Mouse (Mus musculus) heart, postnatal 4 days (tissue): ENCODE measurements at regions not wholly inside any gene's neighbourhood (a gene's known extent, or its start where the extent isn't known, plus 50 kb on each side); places are given as distances from the start of the nearest gene placed in this dataset.
"Not testable (repeated sequence)": the region's sequence is repeated elsewhere in the genome, so short reads cannot be mapped to it uniquely, and the experiment has no call there.

ENCODE experiments used
- DNase-seq: peaks from one replicate; pipeline ENCODE4 v3.0.0; 2021

DNA sequence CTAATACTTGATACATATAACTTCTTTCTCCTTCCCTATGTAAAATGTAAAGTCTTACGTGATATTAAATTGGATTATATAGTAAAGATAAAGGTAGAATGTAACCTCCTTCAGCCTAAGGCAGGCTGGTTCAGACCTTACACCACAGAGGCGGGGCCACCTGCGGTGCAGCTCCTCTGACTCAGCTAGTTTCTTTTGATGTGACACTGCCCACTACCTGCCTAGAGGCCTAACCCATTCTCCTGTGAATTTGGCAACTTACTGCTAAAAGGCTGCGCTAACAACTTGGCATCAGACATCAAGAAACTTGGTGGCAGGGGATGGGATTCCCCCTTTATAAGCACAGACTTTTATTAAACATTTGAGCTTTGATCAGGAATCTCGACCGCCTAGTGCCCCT is 74.5 kb downstream of the Aasdhppt start:
- no peak for DNase-seq

DNA sequence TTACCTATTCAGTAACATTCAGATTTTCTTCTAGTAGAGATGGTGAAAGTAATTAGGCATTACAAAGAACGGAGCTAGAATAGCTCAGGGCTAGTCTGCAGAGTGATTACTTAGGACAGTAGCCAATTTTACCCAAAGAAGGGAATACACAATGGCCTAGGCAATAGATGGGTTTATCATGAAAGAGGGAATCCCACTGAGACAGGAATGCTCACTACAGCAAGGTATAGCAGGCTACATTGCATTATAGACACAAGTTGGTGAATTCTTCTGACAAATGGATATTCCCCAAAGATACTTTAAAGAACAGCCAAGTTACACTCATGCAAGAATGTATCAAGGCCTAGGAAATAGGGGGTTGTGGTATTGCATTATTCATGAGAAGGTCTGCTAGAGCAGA is 94.7 kb downstream of the Aasdhppt start:
- not testable (repeated sequence) for DNase-seq

DNA sequence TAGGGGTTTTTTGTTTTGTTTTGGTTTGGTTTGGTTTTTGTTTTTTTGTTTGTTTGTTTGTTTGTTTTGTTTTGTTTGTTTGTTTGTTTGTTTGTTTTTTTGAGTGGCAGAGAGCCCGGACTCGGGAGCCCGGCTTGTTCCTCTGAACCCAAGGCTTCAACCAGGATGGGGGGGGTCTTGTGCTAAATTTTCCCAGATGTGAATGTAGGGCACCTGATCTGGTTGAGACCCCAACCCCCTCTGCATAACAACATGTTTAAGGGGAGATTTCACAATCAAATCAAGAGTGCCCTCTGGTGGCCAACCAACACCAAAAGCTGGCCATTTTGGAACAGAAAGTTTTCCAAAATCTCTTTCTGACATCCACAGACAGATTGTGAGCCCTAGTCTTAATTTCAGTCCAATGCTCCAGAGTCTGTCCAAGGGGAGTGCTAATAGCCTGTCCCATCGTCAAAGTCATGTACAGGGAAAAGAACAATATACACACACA is 99.2 kb downstream of the Aasdhppt start:
- peak; percentile 8 for DNase-seq

DNA sequence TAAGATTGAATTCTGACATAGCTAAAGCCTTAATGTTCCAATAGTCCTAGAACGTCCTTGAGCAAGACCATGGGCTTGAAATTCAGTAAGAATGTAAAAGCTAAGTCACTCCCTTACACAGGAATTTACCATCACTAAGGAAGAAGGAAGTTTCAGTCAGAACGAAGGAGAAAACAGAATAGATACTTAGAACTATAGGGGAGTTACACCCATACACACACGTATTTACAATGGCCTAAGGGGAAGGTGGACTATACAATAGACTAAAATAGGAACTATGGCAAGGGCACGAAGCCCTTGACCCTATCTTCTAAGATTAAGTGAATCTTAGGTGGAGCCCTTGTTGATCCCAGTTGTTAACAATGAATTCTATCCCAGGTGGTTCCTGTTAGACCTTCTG is 116.5 kb downstream of the Aasdhppt start:
- DNase-seq: not testable (repeated sequence)

DNA sequence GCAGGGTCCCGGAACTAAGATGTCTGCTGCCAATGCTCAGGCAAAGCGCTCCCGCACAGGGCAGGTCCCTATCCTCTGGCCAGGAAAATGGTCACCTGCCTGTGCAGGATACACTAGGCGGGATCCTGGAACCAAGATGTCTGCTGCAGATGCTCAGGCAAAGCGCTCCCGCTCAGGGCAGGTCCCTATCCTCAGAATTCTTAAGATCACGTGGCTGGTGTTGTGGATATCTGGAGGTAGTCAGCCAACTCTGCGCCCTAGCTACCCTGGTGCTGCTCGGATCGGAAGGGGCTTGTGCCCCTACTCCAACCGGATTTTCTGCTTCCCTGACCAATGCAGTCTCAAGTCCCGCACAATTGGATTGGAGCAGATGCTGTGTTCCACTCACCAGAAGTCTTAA is 153.3 kb downstream of the Aasdhppt start:
- DNase-seq: not testable (repeated sequence)

DNA sequence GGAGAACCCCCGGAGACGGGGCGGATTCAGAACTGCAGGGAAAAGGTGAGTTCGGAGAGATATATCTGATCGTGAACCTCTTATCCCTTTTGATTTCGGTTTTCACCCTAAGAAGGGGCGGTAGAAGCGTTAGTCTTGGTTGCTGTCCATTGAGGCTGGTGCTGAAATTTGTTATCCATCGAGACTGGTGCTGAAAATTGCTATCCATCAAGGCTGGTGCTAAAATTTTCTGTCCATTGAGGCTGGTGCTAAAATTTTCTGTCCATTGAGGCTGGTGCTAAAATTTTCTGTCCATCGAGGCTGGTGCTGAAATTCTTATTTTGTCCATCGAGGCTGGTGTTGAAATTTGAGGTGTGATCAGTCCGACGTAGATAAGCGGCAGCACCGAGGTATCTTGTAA is 170.4 kb downstream of the Aasdhppt start:
- DNase-seq: peak; percentile 47

DNA sequence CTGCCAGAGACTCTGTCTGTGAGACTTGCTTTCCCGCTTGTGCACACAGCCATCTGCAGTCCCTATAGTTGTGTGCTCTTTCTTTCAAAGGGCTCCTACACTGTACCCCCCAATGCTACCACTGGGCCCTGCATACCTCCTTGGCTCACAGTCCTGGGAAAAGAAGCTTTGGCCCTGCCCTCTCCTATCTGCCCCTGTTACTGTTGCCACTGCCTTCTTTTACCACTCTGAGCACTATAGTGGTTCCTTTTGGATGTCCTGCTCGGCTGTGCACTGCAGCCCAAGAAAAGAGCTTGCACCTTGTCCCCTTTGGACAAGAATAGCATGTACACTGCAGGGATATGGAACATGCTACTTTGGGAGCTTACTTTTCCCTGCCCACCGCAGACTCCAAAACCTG is 216.8 kb downstream of the Aasdhppt start:
- no peak for DNase-seq

DNA sequence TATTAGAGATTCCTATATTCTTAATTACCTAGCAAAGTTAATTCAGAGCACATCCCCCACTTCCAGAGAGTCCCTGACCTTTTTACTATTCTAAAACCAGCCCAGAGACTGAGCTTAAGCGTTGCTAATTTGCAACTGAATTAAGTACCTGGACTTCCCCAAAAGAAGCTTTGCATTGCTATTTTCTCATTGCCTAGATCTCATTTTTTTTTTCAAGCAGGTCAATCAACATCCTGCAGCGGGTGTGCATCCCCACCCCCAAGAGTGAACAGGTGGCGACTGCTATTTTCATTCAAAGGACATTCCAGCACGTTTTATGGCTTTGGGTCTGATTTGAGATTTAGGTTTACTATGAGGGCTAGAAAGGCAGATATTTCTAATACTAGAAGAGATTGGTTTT is 226.6 kb downstream of the Aasdhppt start:
- DNase-seq: not testable (repeated sequence)

DNA sequence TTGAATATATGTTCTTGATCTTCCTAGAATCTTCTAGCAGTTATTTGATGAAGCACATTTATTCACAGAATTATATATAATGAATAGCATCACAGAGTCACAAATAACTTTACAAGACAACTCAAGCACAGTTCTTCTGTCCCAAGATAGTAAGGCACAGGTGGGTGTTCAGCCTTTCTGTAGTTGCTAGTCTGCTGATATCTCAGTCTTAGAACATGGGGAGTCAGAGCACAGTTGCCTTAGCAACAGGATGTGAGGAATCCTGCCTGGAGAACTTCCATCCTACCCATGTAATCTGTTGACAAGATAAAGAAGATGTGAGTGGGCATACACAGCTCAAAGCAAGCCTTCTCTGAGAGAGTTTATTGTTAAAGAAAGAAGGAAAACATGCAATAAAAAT is 248.2 kb downstream of the Aasdhppt start:
- no peak for DNase-seq

DNA sequence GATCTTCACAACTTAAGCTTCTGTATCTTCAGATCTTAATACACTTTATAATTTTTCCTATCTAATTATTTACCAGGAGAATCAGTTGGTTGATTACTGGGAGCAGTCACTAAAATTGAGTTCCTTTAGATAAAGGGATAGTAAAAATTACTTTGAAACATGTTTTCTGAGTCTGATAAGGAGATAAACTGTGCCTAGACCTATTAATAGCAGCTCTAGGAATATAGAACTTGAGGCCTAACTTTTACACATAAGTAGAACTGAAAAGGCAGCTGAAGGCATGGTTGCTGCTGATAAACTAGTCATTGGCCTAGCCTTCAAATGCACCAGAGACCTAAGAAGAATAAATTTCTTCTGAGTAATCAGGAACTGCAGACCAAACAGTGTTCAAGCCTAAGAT is 260.5 kb downstream of the Aasdhppt start:
- no peak for DNase-seq

DNA sequence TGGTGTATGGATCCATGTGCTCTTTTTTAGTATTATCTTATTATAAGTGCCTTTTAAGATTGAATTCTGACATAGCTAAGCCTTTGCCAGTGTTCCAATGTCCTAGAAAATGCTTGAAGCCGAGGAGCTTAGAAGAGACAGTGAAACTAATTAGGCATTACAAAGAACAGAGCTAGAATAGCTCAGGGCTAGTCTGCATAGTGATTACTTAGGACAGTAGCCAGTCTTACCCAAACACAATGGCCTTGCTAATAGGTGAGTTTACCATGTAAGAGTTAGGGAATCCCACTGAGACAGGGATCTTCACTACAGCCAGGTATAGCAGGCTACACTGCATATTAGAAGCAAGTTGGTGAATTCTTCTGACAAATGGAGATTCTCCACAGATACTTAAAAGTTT is 261.6 kb downstream of the Aasdhppt start:
- DNase-seq: not testable (repeated sequence)

DNA sequence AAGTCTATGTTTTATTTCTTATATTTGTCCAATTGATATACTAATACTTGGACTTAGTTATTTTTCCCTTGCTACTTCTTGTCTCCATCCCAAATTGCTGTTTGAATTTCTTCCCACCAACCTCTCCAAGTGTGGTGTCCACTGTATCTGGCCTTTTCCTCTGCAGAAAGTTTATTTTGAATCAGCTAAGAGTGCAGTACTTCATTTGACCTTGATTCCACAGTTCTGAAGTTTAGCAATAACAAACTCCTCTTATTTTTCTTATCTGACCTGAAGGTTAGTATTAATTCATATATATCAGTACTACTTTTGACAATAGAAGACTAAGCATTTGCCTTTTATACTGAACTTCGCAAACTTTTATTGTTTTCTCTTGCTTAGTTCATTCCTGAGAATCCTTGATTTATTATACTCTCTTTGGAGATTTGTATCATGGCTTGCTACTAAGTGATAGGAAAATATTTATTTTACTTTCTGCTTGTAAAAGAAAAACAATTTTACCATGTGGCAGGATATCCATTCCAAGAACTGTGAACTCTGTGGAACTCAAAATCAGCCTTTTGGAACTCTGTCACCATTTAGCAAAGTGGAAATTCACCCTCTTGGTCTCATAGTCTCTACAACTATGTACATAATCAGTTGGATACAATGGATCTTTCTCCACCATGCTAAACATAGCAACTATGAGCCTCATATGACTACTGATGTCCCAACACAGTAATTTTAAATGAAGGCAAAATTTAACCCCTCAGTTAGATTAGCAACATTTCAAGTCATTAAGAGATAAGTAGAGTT is 268.2 kb downstream of the Aasdhppt start:
- no peak for DNase-seq

DNA sequence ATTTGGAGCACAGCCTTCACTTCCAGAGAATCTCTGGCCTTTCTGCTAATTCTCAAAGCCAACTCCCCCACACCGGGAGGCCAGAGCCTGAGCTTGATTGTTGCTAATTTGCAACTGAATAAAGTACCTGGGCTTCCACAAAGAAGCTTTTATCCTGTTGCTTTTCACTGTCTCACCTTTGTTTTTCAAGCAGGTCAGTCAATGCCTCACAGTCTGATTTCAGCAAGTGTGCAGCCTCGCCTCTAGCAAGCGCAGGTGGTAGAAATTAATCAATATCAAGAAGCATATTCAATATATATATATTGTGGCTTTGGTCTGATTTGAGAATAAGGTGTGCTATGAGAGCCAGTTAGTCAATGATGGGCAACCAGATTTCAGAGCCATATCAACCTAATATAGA is 282.1 kb downstream of the Aasdhppt start:
- DNase-seq: not testable (repeated sequence)

DNA sequence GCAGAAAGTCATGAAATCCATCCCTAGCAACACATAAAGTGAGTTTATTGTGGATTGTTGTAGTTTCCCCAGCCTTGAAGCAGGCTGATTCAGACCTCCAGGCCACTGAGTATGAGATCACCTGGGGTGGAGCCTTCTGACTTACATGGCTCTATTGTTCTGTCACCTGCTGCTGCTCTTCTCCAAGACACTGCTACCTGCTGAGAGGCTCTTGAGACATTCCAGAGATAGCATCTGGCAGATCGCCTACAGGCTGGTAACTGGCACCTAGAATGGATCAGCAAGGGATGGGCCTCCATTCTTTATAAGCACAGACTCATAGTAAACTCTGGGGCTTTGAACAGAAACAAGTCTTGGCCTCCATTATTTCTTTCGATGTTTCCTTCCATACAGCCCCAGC is 289.2 kb downstream of the Aasdhppt start:
- DNase-seq: no peak

DNA sequence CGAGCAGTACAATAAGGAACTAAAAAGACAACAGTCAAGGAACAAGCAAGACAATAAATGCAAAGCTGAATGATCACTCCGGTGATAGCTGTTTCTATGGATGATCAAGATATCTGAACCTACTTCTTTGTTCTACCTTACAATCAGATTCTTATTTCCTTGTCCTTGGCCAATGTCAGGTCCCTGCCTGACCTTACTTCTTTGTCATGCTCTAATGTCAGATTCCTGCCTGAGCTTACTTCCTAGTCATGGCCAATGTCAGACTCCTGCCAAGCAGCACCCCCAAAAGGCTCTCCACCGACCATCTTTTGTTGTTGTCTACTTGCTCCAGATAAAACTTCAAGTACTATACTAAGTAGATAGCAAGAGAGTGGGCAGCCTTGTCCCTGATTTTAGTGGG is 312.6 kb downstream of the Aasdhppt start:
- no peak for DNase-seq

DNA sequence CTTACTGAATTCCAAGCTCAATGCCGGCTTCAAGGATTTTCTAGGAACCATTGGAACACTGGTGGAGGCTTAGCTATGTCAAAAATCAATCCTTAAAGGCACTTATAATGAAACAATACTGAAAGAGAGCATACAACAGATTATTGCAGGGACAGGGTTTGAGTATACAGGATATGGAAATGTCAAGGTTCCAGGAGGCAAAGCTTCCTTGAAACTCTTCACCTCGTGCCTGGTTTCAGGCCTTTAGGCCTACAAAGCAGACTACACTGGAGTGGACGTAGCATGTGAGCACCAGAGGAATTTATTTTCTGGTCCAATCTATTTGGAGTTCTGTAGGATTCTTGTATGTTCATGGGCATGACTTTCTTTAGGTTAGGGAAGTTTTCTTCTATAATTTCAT is 320.9 kb downstream of the Aasdhppt start:
- DNase-seq: not testable (repeated sequence)

DNA sequence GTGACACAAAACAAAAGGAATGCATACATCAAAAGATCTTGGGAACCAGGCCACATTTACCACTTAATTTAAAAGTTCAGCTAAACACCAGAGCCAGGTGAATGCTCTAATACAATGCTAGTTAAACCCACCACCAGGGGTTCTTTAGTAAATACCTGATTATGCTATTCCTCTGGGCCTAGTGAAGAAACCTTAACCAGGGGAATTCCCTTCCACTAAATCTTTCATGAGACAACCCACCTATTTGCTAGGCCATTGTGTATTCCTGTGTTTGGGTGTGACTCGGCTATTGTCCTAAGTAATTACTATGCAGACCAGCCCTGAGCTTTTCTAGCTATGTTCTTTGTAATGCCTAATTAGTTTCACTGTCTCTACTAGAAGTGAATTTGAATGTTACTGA is 321.3 kb downstream of the Aasdhppt start:
- DNase-seq: not testable (repeated sequence)
